Mouse (Mus musculus) intestine, embryonic 14.5 days (tissue): ENCODE results near the gene Palm. TPM values are rescaled to one million over a fixed set of nuclear protein-coding genes. Genes with fewer than 3 reads are reported as not detected.
A peak's percentile ranks its signal among the peaks of the same experiment; 100 is the strongest.

Experiments
- ATAC-seq: fragments of 200-750 bp; cut with Nextera tagmentation; replicated peaks from 2 replicates; pipeline ENCODE4 v1.8.0; 2017; ENCODE audit warnings: low read depth, moderate number of reproducible peaks, moderate TSS enrichment, moderate library complexity; ENCODE audit not compliant: low FRiP score, low TSS enrichment
- DNase-seq: peaks from one replicate; pipeline ENCODE4 v3.0.0-alpha.2; 2018; ENCODE audit warnings: low spot score
- H3K27ac ChIP-seq: fragments of 300-500 bp; sonication (generic); 2 replicates; pipeline ENCODE4 v1.5.1; 2014; ENCODE audit warnings: low read depth, mild to moderate bottlenecking, control low read depth
- H3K27me3 ChIP-seq: fragments of 300-500 bp; sonication (generic); replicated peaks from 2 replicates; pipeline ENCODE4 v1.6.1; 2014; ENCODE audit warnings: low read length, control low read depth; ENCODE audit not compliant: control insufficient read depth, insufficient read depth
- H3K36me3 ChIP-seq: fragments of 300-500 bp; sonication (generic); 2 replicates; pipeline ENCODE4 v1.6.1; 2014; ENCODE audit warnings: low read length, control low read depth; ENCODE audit not compliant: control insufficient read depth, insufficient read depth
- H3K4me1 ChIP-seq: fragments of 300-500 bp; sonication (generic); replicated peaks from 2 replicates; pipeline ENCODE4 v1.6.1; 2014; ENCODE audit warnings: low read length, control low read depth, mixed read lengths; ENCODE audit not compliant: control insufficient read depth, insufficient read depth
- H3K4me2 ChIP-seq: fragments of 300-500 bp; sonication (generic); 2 replicates; pipeline ENCODE4 v1.6.1; 2014; ENCODE audit warnings: low read length
- H3K4me3 ChIP-seq: fragments of 300-500 bp; sonication (generic); 2 replicates; pipeline ENCODE4 v1.5.1; 2014; ENCODE audit warnings: low read depth, low read length, control low read depth, mixed read lengths
- H3K9ac ChIP-seq: fragments of 300-500 bp; sonication (generic); 2 replicates; pipeline ENCODE4 v1.6.1; 2014; ENCODE audit warnings: mild to moderate bottlenecking, low read length
- H3K9me3 ChIP-seq: fragments of 300-500 bp; sonication (generic); 2 replicates; pipeline ENCODE4 v1.6.1; 2016; ENCODE audit warnings: low read length, control low read depth; ENCODE audit not compliant: control insufficient read depth
- WGBS: fragments of 180-500 bp; shearing (Covaris S2); extraction: QIAGEN DNeasy Blood & Tissue Kit; methylation state at CpG from one replicate; pipeline ENCODE4 v1.1.7; 2014; 5-methylcytosine and 5-hydroxymethylcytosine counted together
- polyA plus RNA-seq: library from polyadenylated mRNA; unstranded; fragments of >200 nt; fragmentation: Nextera tagmentation; extraction: Ambion mirVana; gene quantifications from 2 replicates; pipeline ENCODE4 v1.2.1, GENCODE M21; 2014

Palm gene
- polyA plus RNA-seq, 1 experiment from 2014 or later: 66.2 TPM

DNA sequence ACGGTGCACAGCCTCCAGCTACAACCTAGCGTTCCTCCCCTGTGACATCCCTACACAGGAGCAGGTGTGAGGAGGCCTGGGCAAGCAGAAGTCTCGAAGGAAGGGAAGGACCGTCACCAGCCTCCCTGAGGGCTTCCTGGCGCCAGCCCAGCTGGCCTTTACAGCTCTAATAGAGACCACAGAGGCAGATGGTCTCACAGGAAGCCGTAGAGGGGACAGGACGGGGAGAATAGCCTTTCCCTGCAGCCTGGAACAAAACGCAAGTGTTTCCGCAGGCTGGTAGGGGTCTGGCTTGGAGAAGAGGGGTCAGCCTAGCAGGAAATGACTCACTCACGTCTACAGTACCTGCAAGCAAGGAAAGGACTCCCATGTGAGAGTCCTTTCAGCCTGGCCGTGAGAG is 14.5 kb downstream of the Palm start:
- H3K27me3 ChIP-seq: no peaks in the 10 kb centered on the region
- ATAC-seq (no peak), DNase-seq (no peak)
- H3K4me2 ChIP-seq: no peak overlapping the region
- H3K9ac ChIP-seq: no peak overlapping the region
- H3K4me1 ChIP-seq: peaks cover 18% of the 10 kb centered on the region
- H3K4me3 ChIP-seq: no peak overlapping the region
- peaks cover 17% of the 10 kb centered on the region; the same call in 1 of the 2 replicates for H3K36me3 ChIP-seq
- WGBS: 64% methylated on average over 11 of the region's 11 CpGs
- H3K9me3 ChIP-seq: no peaks in the 10 kb centered on the region
- 0 out of 2 replicates have a peak overlapping the region, but pooled peaks have one; percentile 11 for H3K27ac ChIP-seq

DNA sequence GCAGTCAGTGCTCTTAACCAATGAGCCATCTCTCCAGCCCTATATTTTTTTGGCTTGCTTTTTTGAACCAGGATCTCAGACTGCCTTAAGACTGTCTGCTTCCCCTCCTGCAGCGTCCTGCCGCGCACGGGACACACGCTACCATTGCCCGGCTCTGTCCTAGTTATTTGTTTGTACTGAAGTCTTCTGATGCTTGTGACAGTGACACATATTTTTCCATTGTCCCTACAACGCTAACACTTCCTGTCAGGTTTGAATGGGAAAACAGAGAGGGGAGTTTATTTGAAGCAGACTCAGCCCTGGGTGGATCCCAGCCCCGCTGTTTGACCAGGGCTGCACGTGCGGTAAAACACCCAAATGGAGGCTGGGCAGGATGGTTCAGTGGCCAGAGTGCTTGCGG is 15.4 kb downstream of the Palm start:
- Histone ChIP-seq H3K4me1 (peaks cover 9% of the 10 kb centered on the region), H3K27ac (0 out of 2 replicates have a peak overlapping the region, but pooled peaks have one; percentile 22), H3K9ac (no peak overlapping the region), H3K36me3 (peaks cover 18% of the 10 kb centered on the region; the same call in 1 of the 2 replicates), H3K4me2 (no peak overlapping the region), H3K27me3 (no peaks in the 10 kb centered on the region), H3K9me3 (no peaks in the 10 kb centered on the region), H3K4me3 (no peak overlapping the region)
- ATAC-seq: no peak
- WGBS: 87% methylated on average over 11 of the region's 11 CpGs
- no peak for DNase-seq

DNA sequence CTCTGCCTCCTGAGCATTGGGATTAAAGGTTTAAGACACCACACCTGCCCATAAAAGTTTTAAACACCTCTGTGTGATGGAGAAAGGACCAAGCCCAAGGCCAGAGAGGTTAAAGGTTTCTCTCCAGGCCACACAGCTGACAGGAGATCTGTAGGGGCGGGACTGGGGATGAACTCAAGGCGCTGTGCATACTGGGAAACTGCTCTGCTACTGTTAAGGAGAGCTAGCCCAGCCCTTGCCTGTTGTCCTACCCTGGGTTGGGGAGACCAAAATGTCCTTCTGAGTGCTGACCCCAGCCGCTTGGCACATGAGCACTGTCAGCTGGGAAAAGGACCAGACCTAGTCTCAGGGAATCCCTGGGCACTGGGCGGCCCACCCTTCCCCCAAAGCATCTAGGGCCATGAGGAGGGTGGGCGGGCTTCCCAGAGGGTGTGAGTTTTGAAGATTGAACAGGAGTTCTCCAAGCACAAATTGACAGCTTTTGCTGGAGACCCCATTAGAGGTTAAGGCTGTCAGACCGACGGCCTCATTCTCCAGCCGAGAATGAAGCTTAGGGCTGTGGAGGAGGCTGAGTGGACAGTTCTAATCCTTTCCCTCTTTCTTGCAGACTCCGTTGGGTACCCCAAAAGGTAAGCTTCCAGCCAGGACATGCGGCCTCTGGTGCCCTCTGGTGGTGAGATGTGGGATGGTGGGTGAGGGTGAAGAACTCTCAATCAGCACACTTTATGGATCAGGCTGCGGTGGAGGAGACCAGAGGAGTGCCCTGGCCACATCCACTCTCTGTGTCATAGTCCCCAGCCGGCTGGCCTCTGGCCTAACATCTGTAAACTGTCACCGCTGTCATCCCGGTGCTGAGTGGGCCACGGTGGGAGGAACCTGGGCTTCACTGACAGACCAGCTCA is 18.6 kb downstream of the Palm start:
- Histone ChIP-seq H3K9ac (no peak overlapping the region), H3K36me3 (peaks cover 35% of the 10 kb centered on the region), H3K4me2 (no peak overlapping the region), H3K27ac (no peak overlapping the region), H3K4me1 (0 out of 2 replicates have a peak, but pooled peaks cover under 1% of the 10 kb centered on the region), H3K9me3 (no peaks in the 10 kb centered on the region), H3K27me3 (no peaks in the 10 kb centered on the region), H3K4me3 (no peak overlapping the region)
- DNase-seq: peak; percentile 99
- WGBS: 26% methylated on average over 15 of the region's 15 CpGs
- ATAC-seq: peak; percentile 37; the same call in 1 of the 2 replicates

DNA sequence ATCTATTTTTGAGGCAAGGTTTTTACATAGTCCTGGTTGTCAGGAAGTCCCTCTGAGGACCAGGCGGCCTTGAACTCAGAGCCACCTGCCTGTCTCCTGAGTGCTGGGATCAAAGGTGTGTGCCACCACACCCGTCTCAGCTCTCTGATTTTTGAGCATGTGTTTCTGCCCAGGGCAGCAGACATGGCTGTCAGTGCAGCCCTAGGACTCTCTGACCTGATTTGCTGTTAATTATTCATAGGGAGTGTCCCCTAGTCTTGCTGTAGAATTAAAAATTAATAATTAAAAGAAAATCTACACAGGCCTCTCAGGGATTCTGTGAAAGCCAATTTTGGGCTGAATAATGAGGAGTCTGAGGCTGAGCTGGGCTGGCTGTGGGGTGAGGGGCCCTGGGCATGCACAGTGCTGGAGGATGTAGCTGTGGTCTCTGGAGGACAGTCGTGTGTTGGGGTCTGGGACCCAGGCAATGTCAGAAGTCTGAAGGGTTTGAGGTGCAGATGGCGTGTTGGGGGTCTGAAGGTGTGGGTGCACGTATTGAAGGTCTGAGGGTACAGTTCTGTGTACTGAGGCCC is 21.0 kb downstream of the Palm start:
- H3K9ac ChIP-seq: no peak overlapping the region
- no peaks in the 10 kb centered on the region for H3K9me3 ChIP-seq
- H3K4me3 ChIP-seq: no peak overlapping the region
- DNase-seq (no peak), ATAC-seq (no peak)
- no peaks in the 10 kb centered on the region for H3K4me1 ChIP-seq
- H3K27me3 ChIP-seq: no peaks in the 10 kb centered on the region
- H3K4me2 ChIP-seq: no peak overlapping the region
- H3K36me3 ChIP-seq: peaks cover 30% of the 10 kb centered on the region
- H3K27ac ChIP-seq: no peak overlapping the region
- 83% methylated on average over 5 of the region's 5 CpGs for WGBS

DNA sequence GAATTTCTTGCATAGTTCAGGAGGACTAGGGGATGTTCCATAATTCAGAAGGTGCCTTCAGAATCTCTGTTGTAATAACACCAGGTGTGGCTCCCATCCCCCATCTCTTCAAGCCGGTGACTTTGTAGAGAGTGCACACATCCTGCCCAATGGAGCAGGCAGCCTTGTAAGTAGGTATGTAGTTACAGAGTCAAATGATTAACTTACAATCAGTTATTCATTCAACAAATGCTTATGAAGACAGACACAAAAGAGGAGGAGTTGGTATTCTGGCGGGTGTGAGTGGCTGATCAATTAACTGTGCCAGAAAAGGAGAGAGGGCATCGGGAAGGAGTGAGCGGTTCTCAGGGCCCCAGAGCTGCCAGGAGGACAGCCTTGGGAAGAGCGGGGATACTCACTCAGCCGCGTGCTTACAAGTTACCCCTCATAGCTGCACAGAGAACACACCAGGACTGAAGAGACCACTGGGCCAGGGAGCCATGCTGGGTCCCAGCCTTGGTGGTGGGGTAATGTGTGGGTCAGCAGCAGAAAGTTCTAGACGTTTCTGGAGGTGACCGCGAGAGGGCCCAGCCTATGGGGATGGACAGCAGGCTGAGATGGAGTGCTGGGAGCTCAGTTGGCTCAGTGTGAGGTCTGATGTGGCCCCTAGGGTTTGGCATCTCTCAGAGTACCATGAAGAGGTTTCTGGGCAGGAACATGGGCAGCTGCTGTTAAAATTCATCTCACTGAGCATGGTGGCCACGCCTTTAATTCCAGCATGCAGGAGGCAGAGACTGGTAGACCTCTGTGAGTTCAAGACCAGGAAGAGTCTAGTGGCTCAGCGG is 22.5 kb downstream of the Palm start:
- Histone ChIP-seq H3K27ac (no peak overlapping the region), H3K27me3 (no peaks in the 10 kb centered on the region), H3K36me3 (peaks cover 29% of the 10 kb centered on the region), H3K4me2 (no peak overlapping the region), H3K4me1 (no peaks in the 10 kb centered on the region), H3K9ac (no peak overlapping the region), H3K9me3 (no peaks in the 10 kb centered on the region), H3K4me3 (no peak overlapping the region)
- WGBS: 84% methylated on average over 12 of the region's 12 CpGs
- DNase-seq: no peak
- no peak for ATAC-seq

DNA sequence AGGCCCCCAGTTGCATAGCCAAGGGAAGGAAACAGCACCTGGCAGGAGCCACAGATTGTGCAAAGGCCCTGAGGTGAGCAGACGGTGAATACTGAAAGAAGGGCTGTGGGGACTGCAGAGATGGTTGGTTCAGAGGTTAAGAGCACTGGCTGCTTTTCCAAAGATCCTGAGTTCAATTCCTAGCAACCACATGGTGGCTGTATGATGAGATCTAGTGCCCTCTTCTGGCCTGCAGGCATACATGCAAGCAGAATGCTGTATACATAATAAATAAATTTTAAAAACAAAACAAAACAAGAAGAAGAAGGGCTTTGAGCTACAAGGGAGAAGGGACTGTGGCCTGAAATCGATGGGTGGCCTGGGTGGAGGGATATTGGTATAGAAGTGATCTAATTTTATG is 23.7 kb downstream of the Palm start:
- Histone ChIP-seq H3K9ac (no peak overlapping the region), H3K27me3 (no peaks in the 10 kb centered on the region), H3K36me3 (peaks cover 29% of the 10 kb centered on the region), H3K4me2 (no peak overlapping the region), H3K4me3 (no peak overlapping the region), H3K4me1 (no peaks in the 10 kb centered on the region), H3K27ac (no peak overlapping the region), H3K9me3 (no peaks in the 10 kb centered on the region)
- 67% methylated on average over 2 of the region's 2 CpGs for WGBS
- ATAC-seq (no peak), DNase-seq (no peak)

DNA sequence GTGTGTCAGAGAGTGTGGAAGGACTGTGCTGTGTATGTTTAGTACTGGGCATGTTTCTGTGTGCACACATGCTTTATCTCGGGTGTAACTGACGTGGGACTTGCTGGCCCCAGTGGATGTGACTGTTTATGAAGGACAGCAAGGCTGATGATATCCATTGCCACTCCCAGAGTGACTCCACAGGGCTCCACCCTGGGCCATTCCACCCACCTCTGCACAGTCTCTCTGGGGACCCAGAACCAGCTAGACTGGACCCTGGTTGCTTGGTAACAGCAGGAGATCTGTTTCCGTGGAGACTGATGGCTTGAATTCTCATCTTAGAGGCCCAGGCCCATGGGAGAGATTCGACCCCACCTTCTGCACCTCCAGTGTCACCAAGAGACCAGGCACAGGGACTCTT is 24.9 kb downstream of the Palm start:
- H3K4me1 ChIP-seq: no peaks in the 10 kb centered on the region; the same call in 1 of the 2 replicates
- H3K4me3 ChIP-seq: no peak overlapping the region
- peaks cover 29% of the 10 kb centered on the region for H3K36me3 ChIP-seq
- H3K9ac ChIP-seq: no peak overlapping the region
- no peaks in the 10 kb centered on the region for H3K27me3 ChIP-seq
- ATAC-seq: no peak
- WGBS: 57% methylated on average over 4 of the region's 4 CpGs
- H3K9me3 ChIP-seq: no peaks in the 10 kb centered on the region
- no peak overlapping the region for H3K27ac ChIP-seq
- no peak for DNase-seq
- no peak overlapping the region for H3K4me2 ChIP-seq

DNA sequence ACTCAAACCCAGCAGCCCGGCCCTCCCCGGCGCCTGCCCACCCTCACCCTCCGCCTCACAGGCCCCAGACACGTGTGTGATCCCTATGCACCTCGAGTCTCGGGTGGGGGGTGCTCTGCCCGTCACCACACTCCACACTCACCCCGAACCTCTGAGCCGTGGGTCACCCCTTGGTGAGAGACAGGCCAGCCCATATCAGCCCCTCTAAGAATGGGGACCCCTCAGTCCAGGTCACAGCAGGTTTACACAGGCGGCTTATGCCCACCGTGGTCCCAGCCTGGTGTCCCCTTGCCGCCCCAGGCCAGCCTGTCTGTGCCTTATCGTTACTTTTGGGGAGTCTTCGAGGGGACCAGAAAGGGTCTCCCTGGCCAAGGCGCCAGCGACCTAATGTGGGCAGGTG is 26.2 kb downstream of the Palm start:
- Histone ChIP-seq H3K36me3 (peaks cover 25% of the 10 kb centered on the region), H3K9me3 (no peaks in the 10 kb centered on the region), H3K9ac (no peak overlapping the region), H3K27ac (no peak overlapping the region), H3K27me3 (no peaks in the 10 kb centered on the region), H3K4me2 (no peak overlapping the region), H3K4me3 (no peak overlapping the region), H3K4me1 (no peaks in the 10 kb centered on the region; the same call in 1 of the 2 replicates)
- no peak for DNase-seq
- no peak; the same call in 1 of the 2 replicates for ATAC-seq
- 90% methylated on average over 17 of the region's 17 CpGs for WGBS
